Mouse (Mus musculus) heart, adult 8-10 months (tissue): Measurements from ENCODE around the gene Txndc15. TPM values are rescaled to one million over a fixed set of nuclear protein-coding genes. Genes with fewer than 3 reads are reported as not detected.

Experiments used
- DNase-seq: peaks from one replicate; pipeline ENCODE4 v3.0.0; 2022; ENCODE audit warnings: low spot score
- total RNA-seq, 4 experiments: library from RNA; stranded (reverse); gene quantifications; 2 replicates each; pipeline ENCODE4 v1.2.4; 2022

Gene Txndc15
- total RNA-seq, 4 experiments from 2014 or later: 43.3 to 50.2 (median 45.4) TPM

- DNase-seq: no peak
Measured at GRCm38 (mm10) chr13:55730716-55731115, 16.3 kb downstream of the Txndc15 start.

- no peak for DNase-seq
Measured at GRCm38 (mm10) chr13:55732121-55732520, 17.7 kb downstream of the Txndc15 start.

GRCm38 (mm10) chr13:55733628-55734502 lies 19.4 kb downstream of the Txndc15 start:
- no peak for DNase-seq

- no peak for DNase-seq
Measured at GRCm38 (mm10) chr13:55737885-55738284, 23.4 kb downstream of the Txndc15 start.

GRCm38 (mm10) chr13:55742306-55742705 lies 27.9 kb downstream of the Txndc15 start:
- no peak for DNase-seq

GRCm38 (mm10) chr13:55754380-55754779 lies 39.9 kb downstream of the Txndc15 start:
- no peak for DNase-seq

GRCm38 (mm10) chr13:55756789-55757188 lies 42.3 kb downstream of the Txndc15 start:
- no peak for DNase-seq

GRCm38 (mm10) chr13:55757645-55758044 lies 43.2 kb downstream of the Txndc15 start:
- DNase-seq: no peak

GRCm38 (mm10) chr13:55760576-55760975 lies 46.1 kb downstream of the Txndc15 start:
- DNase-seq: no peak

- DNase-seq: no peak
Measured at GRCm38 (mm10) chr13:55761486-55761885, 47.0 kb downstream of the Txndc15 start.

GRCm38 (mm10) chr13:55774352-55774751 lies 59.9 kb downstream of the Txndc15 start:
- DNase-seq: no peak

GRCm38 (mm10) chr13:55775056-55775455 lies 60.6 kb downstream of the Txndc15 start:
- DNase-seq: no peak

Other genes starting within 250 kb of the Txndc15 start
- 1 to 10 TPM; 3.8 to 6.4 (median 5.1) TPM for gene Dbn1, start 226.5 kb upstream of the Txndc15 start, total RNA-seq
- gene Pdlim7, start 201.0 kb upstream of the Txndc15 start, total RNA-seq: 10 to 100 TPM; 38.4 to 49.4 (median 49.0) TPM
- gene Dok3, start 185.4 kb upstream of the Txndc15 start, total RNA-seq: 1 to 10 TPM in 3 of 4 experiments, under 1 TPM in 1; 0.97 to 3.8 (median 1.4) TPM
- gene Ddx41, start 178.0 kb upstream of the Txndc15 start, total RNA-seq: 10 to 100 TPM; 11.8 to 17.0 (median 13.7) TPM
- gene Fam193b, start 143.5 kb upstream of the Txndc15 start, total RNA-seq: 10 to 100 TPM; 11.5 to 18.3 (median 13.6) TPM
- 100 to 1,000 TPM in 1 of 4 experiments, 10 to 100 TPM in 3; 80.6 to 102 (median 90.0) TPM for gene Tmed9, start 140.9 kb upstream of the Txndc15 start, total RNA-seq
- 1 to 10 TPM; 8.0 to 9.1 (median 8.8) TPM for gene B4galt7, start 114.8 kb upstream of the Txndc15 start, total RNA-seq
- gene Caml, start 91.6 kb upstream of the Txndc15 start, total RNA-seq: 10 to 100 TPM; 10.1 to 12.8 (median 11.7) TPM
- 10 to 100 TPM; 17.7 to 24.8 (median 20.2) TPM for gene Ddx46, start 79.6 kb upstream of the Txndc15 start, total RNA-seq
- gene B230219D22Rik, start 21.5 kb upstream of the Txndc15 start, total RNA-seq: 10 to 100 TPM; 37.8 to 39.8 (median 39.2) TPM
- 10 to 100 TPM; 48.8 to 59.2 (median 53.4) TPM for gene Pcbd2, start 12.7 kb downstream of the Txndc15 start, total RNA-seq
- gene Catsper3, start 69.9 kb downstream of the Txndc15 start, total RNA-seq: under 1 TPM; 0.25 to 0.40 (median 0.32) TPM
- not detected for gene Pitx1, start 121.5 kb downstream of the Txndc15 start, total RNA-seq